Mouse (Mus musculus) erythroid progenitor cell, adult 5-6 weeks (primary cell): ENCODE results near the gene Dmd. TPM values are rescaled to one million over a fixed set of nuclear protein-coding genes. Genes with fewer than 3 reads are reported as not detected.

Experiments used
- ATAC-seq: replicated peaks from 2 replicates; pipeline ENCODE4 v1.8.0; 2016; ENCODE audit warnings: moderate number of reproducible peaks, mild to moderate bottlenecking, moderate TSS enrichment, inconsistent platforms; ENCODE audit not compliant: poor library complexity, low FRiP score, severe bottlenecking
- total RNA-seq, 2 experiments: library from RNA; stranded (forward) in 1 of 2; stranded (reverse) in 1 of 2; fragments of 150-400 nt in 1 of 2; fragments of 186-747, 209-891 nt in 1 of 2; gene quantifications; 2 replicates each; pipeline versions ENCODE4 v1.2.3 to v1.2.4; 2015 to 2017; ENCODE audit warnings: low replicate concordance in 2 of 2

The Dmd gene
- total RNA-seq, 2 experiments from 2014 or later = not detected

DNA sequence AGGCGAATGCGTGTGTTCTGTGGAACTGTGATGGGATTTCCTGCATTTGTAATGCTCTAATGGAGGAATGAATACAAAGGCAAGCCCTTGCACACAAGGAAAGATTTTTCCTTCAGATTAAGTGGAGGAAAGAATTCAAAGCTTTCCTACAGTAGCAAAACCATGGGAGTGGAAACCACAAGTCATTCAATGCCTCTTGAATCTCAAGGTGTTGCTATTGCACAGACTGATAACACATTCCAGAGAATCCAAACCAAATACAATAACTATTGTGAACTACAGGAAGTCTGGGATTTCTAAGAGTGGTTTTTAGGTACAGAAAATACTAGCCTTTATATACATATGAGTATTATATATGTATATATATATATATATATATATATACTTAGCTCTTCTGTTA, 2258.3 kb downstream of the Dmd start:
- ATAC-seq = no peak

DNA sequence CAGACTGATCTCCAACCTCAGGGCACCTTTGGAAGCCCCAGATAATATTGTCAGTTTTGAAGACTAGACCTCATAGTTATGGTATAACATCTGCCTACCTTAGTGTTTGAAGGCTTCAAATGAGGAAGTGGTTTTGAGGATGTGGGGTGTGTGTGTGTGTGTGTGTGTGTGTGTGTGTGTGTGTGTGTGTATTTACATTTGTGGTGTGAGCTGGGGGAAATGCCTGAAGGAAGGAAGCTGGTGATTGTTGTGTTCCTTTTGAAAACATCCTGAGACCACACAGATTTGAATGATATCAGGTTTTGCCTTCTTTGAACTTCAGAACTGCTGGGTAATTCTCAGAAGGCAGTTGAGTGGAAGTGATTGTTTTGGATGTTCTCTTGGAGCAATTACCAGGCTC, 2278.2 kb downstream of the Dmd start:
- no peak for ATAC-seq

GRCm38 (mm10) chrX:85249379-85249778, 2300.7 kb downstream of the Dmd start, which contains the start of gene Fthl17a:
Gene Fthl17a, plus strand, starts transcription at chrX:85249679.
- no peak for ATAC-seq
